Mouse (Mus musculus) left cerebral cortex, postnatal 4 days (tissue): Measurements from ENCODE around the gene S100a7a. TPM values are rescaled to one million over a fixed set of nuclear protein-coding genes. Genes with fewer than 3 reads are reported as not detected.

Experiments
- DNase-seq: peaks from one replicate; pipeline ENCODE4 v3.0.0-alpha.2; 2022
- intact Hi-C: fragments of 180-260 bp; cut with DNase I; formaldehyde crosslinking; loops from one replicate; pipeline ENCODE4 v1.15.1; 2025
- total RNA-seq, 2 experiments: library from RNA; stranded (reverse); gene quantifications; 2 replicates each; pipeline ENCODE4 v1.2.3; 2021

The S100a7a gene
- total RNA-seq = under 1 TPM; 0.30 to 0.46 TPM

DNA sequence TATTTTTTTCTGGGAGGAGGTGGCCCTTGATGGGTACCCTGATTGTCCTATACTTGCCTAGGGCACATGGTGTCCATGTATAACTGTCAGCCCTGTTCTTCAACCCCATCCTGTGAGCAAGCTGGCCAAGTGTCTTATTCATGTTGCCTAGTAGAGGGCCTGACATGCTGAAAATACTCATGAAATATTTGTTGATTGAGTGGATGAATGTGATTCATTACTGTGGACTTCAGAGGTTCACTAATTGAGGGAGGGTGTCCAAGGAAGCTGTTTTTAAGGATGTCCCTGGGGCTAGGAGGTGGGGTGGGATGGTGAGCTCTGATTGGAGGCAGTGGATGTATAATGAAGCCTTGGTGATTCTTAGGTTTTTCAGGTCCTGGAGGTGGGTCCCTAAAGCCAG lies at the start of gene S100a7a:
TSS of gene S100a7a (plus strand) at position 301 of the 400 bp plus-strand sequence.
- DNase-seq = no peak

GRCm38 (mm10) chr3:90604416-90604815 lies 49.4 kb upstream of the S100a7a start:
- peak; percentile 45 for DNase-seq
- intact Hi-C loops = no loop called here

More for the DNA sequence above, at the start of gene S100a7a:
- intact Hi-C loops = loop anchor here (5.0 kb wide), 2 partner anchors 66 to 161 kb away; partner anchors contain the start of gene Snapin

- intact Hi-C loops = no loop called here
- no peak for DNase-seq
Observed at GRCm38 (mm10) chr3:90605049-90605448, 48.8 kb upstream of the S100a7a start.

GRCm38 (mm10) chr3:90605736-90606135 lies 48.1 kb upstream of the S100a7a start:
- DNase-seq = no peak
- intact Hi-C loops = no loop called here

DNA sequence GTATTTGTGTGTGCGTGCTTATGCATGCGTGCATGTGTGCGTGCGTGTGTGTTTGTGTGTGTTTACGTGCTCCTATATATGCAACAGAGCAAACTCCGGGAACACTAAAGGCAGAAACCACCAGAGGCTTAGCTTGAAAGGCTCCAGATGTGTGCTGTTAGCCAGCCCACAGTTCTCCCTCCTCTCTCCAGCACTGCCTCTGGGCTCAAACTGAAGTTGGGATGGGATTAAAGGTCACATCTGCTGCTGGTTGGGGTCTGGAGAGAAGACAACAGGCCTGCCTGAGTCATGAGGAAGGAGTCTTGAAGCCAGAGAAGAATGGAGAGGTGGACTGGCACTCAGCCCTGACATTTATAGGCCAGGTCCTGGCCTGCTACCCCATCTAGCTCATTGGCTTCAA lies 47.6 kb upstream of the S100a7a start:
- no peak for DNase-seq

DNA sequence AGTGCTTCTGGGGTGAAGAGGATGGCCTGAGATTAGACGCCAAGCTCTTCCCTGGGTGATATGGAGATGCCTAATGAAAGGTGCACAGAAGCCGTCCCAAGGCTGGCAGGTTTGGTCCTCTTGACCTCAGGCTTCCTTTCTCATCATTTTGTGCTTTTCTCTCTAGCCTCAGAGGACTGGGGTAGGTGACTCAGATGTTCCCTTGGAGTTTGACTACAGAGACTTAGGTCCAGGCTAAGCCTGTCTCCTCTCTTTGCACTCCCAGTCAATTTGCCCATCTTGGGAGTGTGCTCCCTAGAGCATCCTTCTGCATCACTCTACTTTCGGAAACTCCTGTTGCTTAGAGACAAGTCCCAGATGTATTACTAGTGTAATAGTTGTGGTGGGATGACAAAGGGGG lies 46.5 kb upstream of the S100a7a start:
- no peak for DNase-seq
- intact Hi-C loops = no loop called here

More for the DNA sequence above, 47.6 kb upstream of the S100a7a start:
- intact Hi-C loops = no loop called here

GRCm38 (mm10) chr3:90608223-90608622 lies 45.6 kb upstream of the S100a7a start, which contains the start of gene S100a5:
Gene S100a5 (plus strand): TSS chr3:90608523.
- no peak for DNase-seq
- intact Hi-C loops = no loop called here

DNA sequence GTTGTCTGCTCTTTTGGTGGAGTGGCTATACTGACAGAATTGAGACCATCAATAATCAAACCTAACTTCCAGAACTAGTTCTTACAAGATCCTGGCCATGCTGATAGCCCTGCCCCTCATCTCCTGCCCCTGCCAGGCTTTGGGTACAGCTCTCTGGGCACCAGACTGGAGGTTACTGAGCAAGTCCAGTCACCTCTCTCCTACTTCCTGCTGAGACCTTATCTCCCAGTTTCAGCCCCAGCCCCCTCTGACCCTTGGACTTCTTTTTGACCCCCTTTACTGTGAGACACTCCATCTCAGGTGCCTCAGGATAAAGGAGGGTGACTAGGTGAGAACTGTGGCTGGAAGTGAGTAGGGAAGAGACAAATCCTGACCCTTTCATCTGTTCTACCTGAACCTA lies 44.7 kb upstream of the S100a7a start:
- intact Hi-C loops = no loop called here
- no peak for DNase-seq

DNA sequence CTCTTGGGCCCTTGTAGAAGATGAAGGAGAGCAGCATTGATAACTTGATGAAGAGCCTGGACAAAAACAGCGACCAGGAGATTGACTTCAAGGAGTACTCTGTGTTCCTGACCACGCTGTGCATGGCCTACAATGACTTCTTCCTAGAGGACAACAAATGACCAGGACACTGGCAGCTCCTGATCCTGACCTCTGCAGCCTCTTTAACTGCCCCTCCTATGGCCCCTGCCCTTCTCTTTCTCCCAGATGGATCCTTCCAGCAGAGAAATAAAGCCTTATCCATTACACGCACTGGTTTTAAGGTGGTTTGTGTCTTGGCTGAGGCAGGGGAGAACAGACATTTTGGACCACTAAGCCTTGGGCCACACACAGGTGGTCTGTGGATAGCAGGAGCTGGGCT lies 42.3 kb upstream of the S100a7a start:
- no peak for DNase-seq
- intact Hi-C loops = no loop called here

DNA sequence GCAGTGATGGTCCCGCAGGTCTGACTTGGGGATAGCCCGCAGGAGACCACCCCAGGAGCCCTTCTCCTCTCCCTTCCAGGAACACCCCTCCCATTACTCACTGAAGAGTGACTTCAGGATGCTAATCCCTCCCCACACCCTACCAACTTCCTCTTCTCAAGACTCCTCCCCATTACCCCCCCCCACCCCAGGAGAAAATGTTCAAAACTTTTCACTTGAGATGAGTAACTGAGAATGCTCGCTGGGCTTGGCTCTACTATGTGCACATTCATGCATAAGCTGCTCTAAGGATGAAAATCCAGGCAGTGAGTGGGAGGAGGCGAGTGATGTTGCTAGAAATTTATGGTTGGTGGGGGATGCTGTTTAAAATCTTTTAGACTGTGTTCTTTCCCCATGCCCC lies 41.8 kb upstream of the S100a7a start:
- intact Hi-C loops = no loop called here
- no peak for DNase-seq

DNA sequence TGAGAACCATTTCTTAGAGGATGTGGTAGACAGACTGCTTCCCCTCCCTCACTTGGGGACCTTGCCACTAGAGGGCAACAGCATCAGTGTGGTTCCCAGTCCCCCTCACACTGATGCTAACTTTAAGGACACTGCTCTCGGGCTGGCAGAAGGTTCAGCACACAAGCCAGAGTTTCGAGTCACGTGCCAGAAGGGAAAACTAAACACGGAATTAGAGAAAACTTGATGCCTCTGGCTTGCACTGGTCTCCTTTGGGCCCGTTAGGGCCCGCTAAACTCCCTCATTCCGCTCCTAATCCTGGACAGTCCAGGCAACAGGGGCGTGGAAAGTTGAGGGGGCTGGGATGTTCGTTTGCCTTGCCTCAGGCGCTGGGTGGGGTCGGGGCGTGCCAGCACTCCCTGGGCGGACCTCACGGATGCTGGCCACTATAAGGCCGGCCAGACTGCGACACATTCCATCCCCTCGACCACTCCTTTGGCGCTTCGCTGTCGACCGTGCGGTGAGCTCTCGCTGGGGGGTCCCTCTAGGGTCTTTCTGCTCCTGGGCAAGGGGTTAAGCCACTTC lies 41.0 kb upstream of the S100a7a start, which contains the start of gene S100a6:
TSS of gene S100a6 (plus strand) at position 155 of the 564 bp plus-strand sequence.
- peak; percentile 61 for DNase-seq
- intact Hi-C loops = no loop called here

DNA sequence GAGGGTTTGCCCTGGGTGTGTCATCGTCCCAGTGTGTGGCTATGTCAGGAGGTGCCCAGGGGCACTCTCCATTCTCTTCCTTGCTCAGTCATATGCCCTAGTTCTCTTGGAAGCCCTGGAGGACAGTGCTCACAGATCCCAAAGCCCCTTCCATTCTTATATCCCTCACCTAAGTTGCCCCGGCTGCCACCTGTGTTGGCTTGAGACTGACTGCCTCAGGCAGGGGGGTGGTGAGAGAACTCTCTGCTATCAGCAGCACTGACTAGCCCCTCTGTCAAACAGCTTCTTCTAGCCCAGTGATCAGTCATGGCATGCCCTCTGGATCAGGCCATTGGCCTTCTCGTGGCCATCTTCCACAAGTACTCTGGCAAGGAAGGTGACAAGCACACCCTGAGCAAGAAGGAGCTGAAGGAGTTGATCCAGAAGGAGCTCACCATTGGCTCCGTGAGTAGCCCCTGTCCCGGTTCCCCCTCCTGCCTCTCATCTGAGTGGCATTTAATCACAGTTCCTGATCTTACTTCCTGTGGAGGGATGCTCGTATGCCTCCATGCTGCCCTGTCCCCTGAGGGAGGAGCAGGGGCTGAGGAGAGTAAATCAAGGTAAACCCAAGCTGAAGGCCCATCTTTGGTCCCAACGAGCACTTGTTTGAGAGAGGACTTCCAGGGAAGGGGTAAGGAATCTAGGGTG lies 40.2 kb upstream of the S100a7a start:
- intact Hi-C loops = no loop called here
- DNase-seq = no peak

DNA sequence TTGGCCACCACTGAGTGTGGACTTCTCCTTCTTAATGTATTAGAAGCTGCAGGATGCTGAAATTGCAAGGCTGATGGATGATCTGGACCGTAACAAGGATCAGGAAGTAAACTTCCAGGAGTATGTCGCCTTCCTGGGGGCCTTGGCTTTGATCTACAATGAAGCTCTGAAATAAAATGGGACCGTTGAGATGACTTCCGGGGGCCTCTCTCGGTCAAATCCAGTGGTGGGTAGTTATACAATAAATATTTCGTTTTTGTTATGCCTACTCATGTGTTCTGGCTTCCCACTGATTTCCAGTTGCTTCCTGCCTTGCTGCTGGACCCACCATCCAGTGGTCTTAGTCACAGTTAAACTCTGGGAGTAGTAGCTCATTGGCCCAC lies 39.7 kb upstream of the S100a7a start:
- DNase-seq = no peak
- intact Hi-C loops = no loop called here

DNA sequence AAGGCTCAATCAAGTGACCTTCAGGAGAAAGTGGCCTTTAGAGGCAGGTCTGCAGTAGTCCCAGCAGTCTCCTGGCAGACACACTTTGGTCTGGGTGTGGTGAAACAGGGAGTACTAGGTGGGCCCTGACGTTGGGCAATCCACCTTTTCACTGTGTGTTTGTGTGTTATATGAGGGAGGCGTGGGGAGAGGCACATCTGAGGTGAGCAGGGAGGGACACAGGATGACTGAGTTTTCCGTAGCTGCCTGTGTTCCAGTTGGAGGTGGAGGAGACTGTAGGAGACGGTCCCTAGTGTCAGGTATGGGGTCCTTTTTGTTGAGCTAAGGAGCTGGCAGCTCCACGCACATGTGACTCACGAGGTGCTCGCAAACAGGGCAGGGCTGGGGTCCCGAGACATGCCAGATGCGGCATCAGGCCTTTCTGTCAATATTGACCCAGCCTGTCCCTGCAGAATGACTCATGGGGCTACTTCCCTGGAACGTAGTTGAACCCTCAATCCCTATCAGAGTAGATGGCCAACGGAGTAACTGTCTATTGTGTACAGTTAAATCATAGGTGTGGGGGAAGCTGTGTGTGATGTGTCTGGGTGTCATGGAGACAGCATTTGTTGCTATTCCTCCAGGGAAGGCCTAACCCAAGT lies 39.1 kb upstream of the S100a7a start:
- DNase-seq = no peak
- intact Hi-C loops = no loop called here

- DNase-seq = peak; percentile 69
- intact Hi-C loops = no loop called here
Observed at GRCm38 (mm10) chr3:90615415-90615814, 38.4 kb upstream of the S100a7a start.

- no peak for DNase-seq
- intact Hi-C loops = no loop called here
Observed at GRCm38 (mm10) chr3:90615911-90616310, 37.9 kb upstream of the S100a7a start.

DNA sequence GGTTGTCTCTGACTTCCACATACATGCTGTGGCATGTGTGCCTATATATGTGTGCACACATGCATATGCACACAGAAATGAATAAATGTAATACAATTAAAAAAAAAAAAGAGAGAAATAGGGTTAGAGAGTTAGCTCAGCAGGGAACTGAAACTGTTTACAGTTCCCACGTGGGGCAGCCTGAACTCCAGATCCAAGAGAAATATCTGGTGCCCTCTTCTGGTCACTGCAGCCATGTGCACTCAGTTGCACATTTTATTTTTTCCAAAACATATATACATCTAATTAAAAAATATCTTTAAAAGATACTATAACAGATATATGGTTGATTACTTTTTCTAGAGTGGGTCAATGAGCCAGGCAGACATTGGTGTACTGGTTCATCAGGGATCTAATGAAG lies 36.2 kb upstream of the S100a7a start:
- DNase-seq = no peak
- intact Hi-C loops = no loop called here

DNA sequence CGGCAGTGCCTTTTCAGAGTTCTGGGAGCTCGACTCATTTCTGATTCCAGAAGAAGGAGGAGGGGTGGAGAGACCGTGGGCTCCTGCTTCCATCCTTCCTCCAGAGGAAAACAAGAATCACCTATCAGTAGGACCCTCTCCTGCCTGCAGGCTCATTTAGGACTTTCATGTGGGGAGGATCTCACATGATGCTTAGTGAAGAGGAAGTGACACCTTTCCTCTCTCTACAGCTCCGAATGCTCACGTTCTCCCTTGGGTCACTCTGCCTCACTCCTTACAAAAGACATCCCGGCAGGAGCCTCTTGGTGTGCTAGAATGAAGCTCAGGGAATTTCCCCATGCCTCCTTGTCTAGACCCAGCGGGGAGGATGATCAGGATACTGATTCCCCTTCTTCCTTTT lies 32.3 kb upstream of the S100a7a start:
- DNase-seq = no peak
- intact Hi-C loops = loop anchor here (10.0 kb wide), 1 partner anchor 117 kb away; the partner anchor contains the start of gene Chtop

GRCm38 (mm10) chr3:90623435-90624071 lies 30.3 kb upstream of the S100a7a start:
- DNase-seq = peak; percentile 53
- intact Hi-C loops = loop anchor here (10.0 kb wide), 1 partner anchor 119 kb away; the partner anchor contains the start of gene Chtop

DNA sequence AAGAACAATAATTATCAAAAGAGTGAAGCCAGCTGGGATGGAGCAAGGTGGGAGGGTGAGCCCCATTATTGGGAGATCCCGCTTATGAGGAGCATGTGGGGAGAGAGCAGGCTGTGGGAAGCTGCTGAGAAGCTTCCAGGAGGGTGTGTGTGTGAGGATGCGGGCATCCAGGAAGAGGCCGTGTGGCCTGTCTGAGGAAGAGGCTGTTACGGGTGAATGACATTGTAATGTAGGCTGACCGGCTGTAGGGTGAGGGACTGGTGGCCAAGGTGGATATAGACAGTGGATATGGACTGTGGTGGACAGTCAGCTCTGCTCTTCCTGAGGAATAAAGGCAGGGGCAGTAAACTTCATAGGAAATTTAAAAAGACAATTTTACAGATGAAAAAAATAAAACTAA lies 28.3 kb upstream of the S100a7a start:
- intact Hi-C loops = loop anchor here (10.0 kb wide), 1 partner anchor 121 kb away; the partner anchor contains the start of gene Chtop
- DNase-seq = no peak
